11 mouse cellular contexts compared by ENCODE assay signal in genomic region chr5:120235571-120235970, GRCm38 (mm10).
DNase-seq lines count a peak whose midpoint lies in the region; ATAC-seq lines count a peak whose summit lies in the region.
"Had no signal": no experiment of that assay in that cellular context is flagged by ENCODE, and none has a peak within 500 bp of the region (broad histone marks: within the 10 kb centered on the region; RNA-seq: fewer than 3 reads in every experiment).

No protein-coding gene starts in this region.

- no peak overlapping the region for H3K4me2 ChIP-seq in midbrain, embryonic 14.5 days (ENCODE audit: low read length)
- H3K4me2 ChIP-seq: embryonic facial prominence, embryonic 15.5 days had no signal

- WGBS in midbrain, embryonic 14.5 days: 48% methylated on average over 11 of the region's 11 CpGs
- WGBS in midbrain, embryonic 10.5 days: 86% methylated on average over 11 of the region's 11 CpGs

- H3K4me1 ChIP-seq in midbrain, embryonic 14.5 days (ENCODE audit: control insufficient read depth, insufficient read depth, low read length): peaks cover 20% of the 10 kb centered on the region
- H3K4me1 ChIP-seq in midbrain, embryonic 10.5 days: peaks cover 28% of the 10 kb centered on the region

- no peaks in the 10 kb centered on the region for H3K36me3 ChIP-seq in midbrain, embryonic 14.5 days (ENCODE audit: control insufficient read depth, insufficient read depth, low read length)
- H3K36me3 ChIP-seq in midbrain, embryonic 10.5 days: no peaks in the 10 kb centered on the region
- H3K36me3 ChIP-seq: embryonic facial prominence, embryonic 15.5 days had no signal

- peak; percentile 93 for DNase-seq in cerebellum, postnatal 10 days
- DNase-seq in cerebellum, adult 9-10 months: no peak
- DNase-seq in midbrain, embryonic 14.5 days: peak; percentile 65
- DNase-seq in midbrain, embryonic 10.5 days (ENCODE audit: low spot score): no peak
- DNase-seq in lung, postnatal 10 days: peak; percentile 72
- DNase-seq in retina, embryonic 14.5 days (ENCODE audit: low spot score): no peak
- DNase-seq in thymus, postnatal 36 days: no peak
- DNase-seq: heart, adult 18-20 months had no signal

- peaks cover 6% of the 10 kb centered on the region; the same call in 1 of the 2 replicates for H3K9me3 ChIP-seq in midbrain, embryonic 14.5 days (ENCODE audit: control insufficient read depth, low read length)
- no peaks in the 10 kb centered on the region for H3K9me3 ChIP-seq in midbrain, embryonic 10.5 days (replicated peaks)
- H3K9me3 ChIP-seq: embryonic facial prominence, embryonic 15.5 days had no signal

- no peak overlapping the region for H3K4me3 ChIP-seq in midbrain, embryonic 14.5 days (replicated peaks; ENCODE audit: low read depth, low read length)
- no peak overlapping the region for H3K4me3 ChIP-seq in midbrain, embryonic 10.5 days
- H3K4me3 ChIP-seq: embryonic facial prominence, embryonic 15.5 days had no signal

- H3K27me3 ChIP-seq in midbrain, embryonic 14.5 days (ENCODE audit: control insufficient read depth, insufficient read depth, low read length): peaks cover 3% of the 10 kb centered on the region; the same call in 1 of the 2 replicates
- H3K27me3 ChIP-seq in midbrain, embryonic 10.5 days (ENCODE audit: low read depth, poor library complexity, severe bottlenecking): peaks cover 91% of the 10 kb centered on the region

- no peak for ATAC-seq in midbrain, embryonic 14.5 days (ENCODE audit: low FRiP score, low TSS enrichment)
- ATAC-seq in inflammation-experienced regulatory T-cells, adult 6 months: no peak
- ATAC-seq: Patski had no signal

- peak overlapping the region; percentile 61 for H3K27ac ChIP-seq in midbrain, embryonic 14.5 days (replicated peaks; ENCODE audit: low read depth, low read length)
- H3K27ac ChIP-seq in midbrain, embryonic 10.5 days (replicated peaks): no peak overlapping the region
- H3K27ac ChIP-seq: embryonic facial prominence, embryonic 15.5 days had no signal

- H3K9ac ChIP-seq in midbrain, embryonic 14.5 days (replicated peaks; ENCODE audit: low read length): no peak overlapping the region
- H3K9ac ChIP-seq: embryonic facial prominence, embryonic 15.5 days had no signal

Comparison
In these comparisons a context has a peak if more than half of its experiments do, and no peak if none do; other contexts are left out.
1. DNase-seq: peak in cerebellum, postnatal 10 days (2 of 2), midbrain, embryonic 14.5 days (single experiment) and lung, postnatal 10 days (single experiment); none in cerebellum, adult 9-10 months (single experiment), midbrain, embryonic 10.5 days (single experiment), retina, embryonic 14.5 days (single experiment) and thymus, postnatal 36 days (0 of 2).